Mouse (Mus musculus) stomach, embryonic 15.5 days (tissue): ENCODE data around the gene Rbm19. TPM values are rescaled to one million over a fixed set of nuclear protein-coding genes. Genes with fewer than 3 reads are reported as not detected.

Experiments
- ATAC-seq: fragments of 200-750 bp; cut with Nextera tagmentation; 2 replicates; pipeline ENCODE4 v1.8.0; 2017; ENCODE audit warnings: low read depth, moderate number of reproducible peaks, moderate TSS enrichment; ENCODE audit not compliant: insufficient read depth, low FRiP score
- H3K27ac ChIP-seq: fragments of 300-500 bp; sonication (generic); 2 replicates; pipeline ENCODE4 v1.5.1; 2015; ENCODE audit warnings: mild to moderate bottlenecking, inconsistent platforms
- H3K27me3 ChIP-seq: fragments of 300-500 bp; sonication (generic); replicated peaks from 2 replicates; pipeline ENCODE4 v1.6.1; 2015; ENCODE audit warnings: inconsistent platforms
- H3K36me3 ChIP-seq: fragments of 300-500 bp; sonication (generic); 2 replicates; pipeline ENCODE4 v1.6.1; 2015; ENCODE audit warnings: inconsistent platforms
- H3K4me1 ChIP-seq: fragments of 300-500 bp; sonication (generic); 2 replicates; pipeline ENCODE4 v1.6.1; 2015; ENCODE audit warnings: inconsistent platforms
- H3K4me2 ChIP-seq: fragments of 300-500 bp; sonication (generic); 2 replicates; pipeline ENCODE4 v1.6.1; 2015; ENCODE audit warnings: mild to moderate bottlenecking, inconsistent platforms
- H3K4me3 ChIP-seq: fragments of 300-500 bp; sonication (generic); replicated peaks from 2 replicates; pipeline ENCODE4 v1.5.1; 2015; ENCODE audit warnings: inconsistent platforms
- H3K9ac ChIP-seq: fragments of 300-500 bp; sonication (generic); 2 replicates; pipeline ENCODE4 v1.6.1; 2015; ENCODE audit warnings: inconsistent platforms
- H3K9me3 ChIP-seq: fragments of 300-500 bp; sonication (generic); 2 replicates; pipeline ENCODE4 v1.6.1; 2016; ENCODE audit warnings: inconsistent platforms
- WGBS: fragments of 180-500 bp; shearing (Covaris S2); methylation state at CpG from one replicate; pipeline ENCODE4 v1.1.7; 2015; 5-methylcytosine and 5-hydroxymethylcytosine counted together
- polyA plus RNA-seq: library from polyadenylated mRNA; unstranded; fragments of >200 nt; fragmentation: Nextera tagmentation; extraction: Ambion mirVana; gene quantifications from 2 replicates; pipeline ENCODE4 v1.2.1, GENCODE M21; 2015

The Rbm19 gene
- polyA plus RNA-seq, 1 experiment from 2014 or later, result 23.0 TPM

DNA sequence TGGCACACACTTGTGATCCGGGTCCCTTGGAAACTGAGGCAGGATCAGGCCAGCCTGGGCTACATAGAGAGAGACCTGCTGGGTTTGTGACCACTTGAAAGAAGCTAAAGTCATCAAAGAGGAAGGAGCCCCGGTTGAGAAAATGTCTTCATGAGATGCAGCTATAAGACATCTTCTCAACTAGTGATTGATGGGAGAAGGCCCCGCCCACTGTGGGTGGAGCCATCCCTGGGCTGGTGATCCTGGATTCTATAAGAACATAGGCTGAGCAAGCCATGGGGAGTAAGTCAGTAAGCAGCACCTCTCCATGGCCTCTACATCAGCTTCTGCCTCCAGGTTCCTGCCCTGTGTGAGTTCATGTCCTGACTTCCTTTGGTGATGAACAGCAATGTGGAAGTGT is 98.2 kb downstream of the Rbm19 start:
- no peak for ATAC-seq
- H3K9me3 ChIP-seq, result no peaks in the 10 kb centered on the region
- WGBS, result 69% methylated on average over 3 of the region's 3 CpGs

DNA sequence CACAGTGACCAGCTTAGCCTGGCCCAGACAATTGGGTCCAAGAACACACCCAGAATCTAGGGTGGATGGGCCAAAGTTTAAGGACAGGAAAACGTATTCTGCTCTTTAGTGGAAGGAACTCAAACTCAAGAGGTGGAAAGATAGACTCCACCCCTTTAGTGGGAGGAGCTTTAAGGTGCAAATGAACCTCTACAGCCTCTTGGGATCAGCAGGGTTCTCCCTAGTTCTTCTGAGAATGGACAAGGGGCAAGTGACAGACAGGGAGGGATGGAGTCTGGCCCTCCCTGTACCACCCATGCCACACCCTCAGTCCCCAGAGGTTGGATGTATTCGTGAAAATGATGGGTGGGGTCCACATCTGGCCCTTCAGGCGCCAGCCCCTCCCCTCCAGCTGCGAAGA is 105.0 kb downstream of the Rbm19 start:
- ATAC-seq, result no peak
- no peaks in the 10 kb centered on the region; the same call in 1 of the 2 replicates for H3K27me3 ChIP-seq
- H3K9me3 ChIP-seq, result no peaks in the 10 kb centered on the region
- H3K4me1 ChIP-seq, result no peaks in the 10 kb centered on the region
- no peak overlapping the region for H3K4me2 ChIP-seq
- 21% methylated on average over 4 of the region's 4 CpGs for WGBS
- no peak overlapping the region for H3K4me3 ChIP-seq
- H3K36me3 ChIP-seq, result no peaks in the 10 kb centered on the region
- H3K27ac ChIP-seq, result no peak overlapping the region
- H3K9ac ChIP-seq, result no peak overlapping the region

More for the DNA sequence above, 98.2 kb downstream of the Rbm19 start:
- H3K27ac ChIP-seq, result no peak overlapping the region
- no peak overlapping the region for H3K4me3 ChIP-seq
- H3K4me1 ChIP-seq, result peaks cover 5% of the 10 kb centered on the region; the same call in 1 of the 2 replicates
- H3K9ac ChIP-seq, result no peak overlapping the region
- H3K27me3 ChIP-seq, result peaks cover 8% of the 10 kb centered on the region; the same call in 1 of the 2 replicates
- H3K36me3 ChIP-seq, result no peaks in the 10 kb centered on the region
- no peak overlapping the region for H3K4me2 ChIP-seq

GRCm38 (mm10) chr5:120225383-120225782 is 109.1 kb downstream of the Rbm19 start:
- Histone ChIP-seq H3K9ac (no peak overlapping the region), H3K9me3 (no peaks in the 10 kb centered on the region), H3K27ac (no peak overlapping the region), H3K4me2 (no peak overlapping the region), H3K36me3 (no peaks in the 10 kb centered on the region), H3K4me3 (no peak overlapping the region), H3K4me1 (0 out of 2 replicates have a peak, but pooled peaks cover 2% of the 10 kb centered on the region), H3K27me3 (no peaks in the 10 kb centered on the region; the same call in 1 of the 2 replicates)
- ATAC-seq, result no peak
- WGBS, result 42% methylated on average over 14 of the region's 14 CpGs

GRCm38 (mm10) chr5:120228613-120229409 is 112.5 kb downstream of the Rbm19 start:
- peak overlapping the region; percentile 19; the same call in 1 of the 2 replicates for H3K4me2 ChIP-seq
- peak; percentile 91 for ATAC-seq
- peak overlapping the region; percentile 22; the same call in 1 of the 2 replicates for H3K27ac ChIP-seq
- 0 out of 2 replicates have a peak, but pooled peaks cover 2% of the 10 kb centered on the region for H3K4me1 ChIP-seq
- no peaks in the 10 kb centered on the region for H3K36me3 ChIP-seq
- no peak overlapping the region for H3K4me3 ChIP-seq
- H3K9ac ChIP-seq, result no peak overlapping the region
- no peaks in the 10 kb centered on the region for H3K27me3 ChIP-seq
- 29% methylated on average over 20 of the region's 20 CpGs for WGBS
- H3K9me3 ChIP-seq, result no peaks in the 10 kb centered on the region

GRCm38 (mm10) chr5:120231435-120232147 is 115.3 kb downstream of the Rbm19 start:
- H3K4me2 ChIP-seq, result peak overlapping the region; percentile 32; the same call in 1 of the 2 replicates
- no peak overlapping the region for H3K9ac ChIP-seq
- H3K4me3 ChIP-seq, result no peak overlapping the region
- ATAC-seq, result no peak
- no peak overlapping the region for H3K27ac ChIP-seq
- no peaks in the 10 kb centered on the region for H3K27me3 ChIP-seq
- 6% methylated on average over 25 of the region's 25 CpGs for WGBS
- H3K36me3 ChIP-seq, result no peaks in the 10 kb centered on the region
- H3K9me3 ChIP-seq, result no peaks in the 10 kb centered on the region
- 0 out of 2 replicates have a peak, but pooled peaks cover 2% of the 10 kb centered on the region for H3K4me1 ChIP-seq

DNA sequence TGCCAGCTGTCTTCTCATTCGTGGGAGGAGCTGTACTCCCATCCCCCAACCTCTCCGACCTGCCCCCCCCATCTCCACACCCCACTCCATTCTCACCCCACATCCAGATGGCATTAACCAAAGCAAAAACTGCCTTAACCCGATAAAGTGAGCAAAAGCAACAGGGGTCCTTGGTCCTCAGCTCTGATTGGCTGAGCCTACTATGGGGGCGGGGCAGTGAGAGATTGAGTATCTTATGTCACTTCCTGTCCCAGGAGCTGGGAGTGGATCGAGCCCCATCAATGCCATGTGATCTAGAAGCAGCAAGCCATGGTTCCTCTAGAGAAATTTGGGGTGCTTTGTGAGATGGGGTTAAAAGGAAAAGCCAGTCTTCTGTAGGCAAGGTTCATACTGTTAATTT is 118.9 kb downstream of the Rbm19 start:
- no peak for ATAC-seq
- H3K27ac ChIP-seq, result no peak overlapping the region
- 56% methylated on average over 5 of the region's 5 CpGs for WGBS

DNA sequence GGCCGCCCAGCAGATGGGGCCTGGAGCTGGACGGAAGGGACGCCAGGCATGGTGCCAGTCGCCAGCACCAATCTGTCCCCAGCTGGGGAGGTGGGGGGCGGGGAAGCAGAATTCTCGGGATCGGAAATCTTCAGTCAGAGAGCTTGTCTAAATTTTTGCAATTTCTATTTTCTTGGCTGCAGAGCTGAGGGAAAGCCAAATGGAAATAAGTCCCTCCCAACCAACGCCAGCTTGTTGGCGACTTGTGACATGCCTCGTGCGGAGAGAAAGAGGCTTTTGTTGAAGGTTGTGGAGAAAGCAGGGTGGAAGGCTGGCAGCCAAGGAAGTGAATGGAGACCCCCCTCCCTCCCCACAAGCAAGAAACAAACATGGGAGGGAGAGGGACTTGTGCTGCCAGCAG is 119.3 kb downstream of the Rbm19 start:
- Histone ChIP-seq H3K36me3 (no peaks in the 10 kb centered on the region), H3K4me2 (no peak overlapping the region), H3K27ac (no peak overlapping the region), H3K9ac (no peak overlapping the region), H3K4me3 (no peak overlapping the region), H3K4me1 (no peaks in the 10 kb centered on the region), H3K27me3 (no peaks in the 10 kb centered on the region), H3K9me3 (no peaks in the 10 kb centered on the region)
- ATAC-seq, result no peak
- WGBS, result 71% methylated on average over 11 of the region's 11 CpGs

More for the DNA sequence above, 118.9 kb downstream of the Rbm19 start:
- Histone ChIP-seq H3K36me3 (no peaks in the 10 kb centered on the region), H3K4me1 (no peaks in the 10 kb centered on the region), H3K4me3 (no peak overlapping the region), H3K9ac (no peak overlapping the region), H3K9me3 (no peaks in the 10 kb centered on the region), H3K27me3 (no peaks in the 10 kb centered on the region), H3K4me2 (no peak overlapping the region)

DNA sequence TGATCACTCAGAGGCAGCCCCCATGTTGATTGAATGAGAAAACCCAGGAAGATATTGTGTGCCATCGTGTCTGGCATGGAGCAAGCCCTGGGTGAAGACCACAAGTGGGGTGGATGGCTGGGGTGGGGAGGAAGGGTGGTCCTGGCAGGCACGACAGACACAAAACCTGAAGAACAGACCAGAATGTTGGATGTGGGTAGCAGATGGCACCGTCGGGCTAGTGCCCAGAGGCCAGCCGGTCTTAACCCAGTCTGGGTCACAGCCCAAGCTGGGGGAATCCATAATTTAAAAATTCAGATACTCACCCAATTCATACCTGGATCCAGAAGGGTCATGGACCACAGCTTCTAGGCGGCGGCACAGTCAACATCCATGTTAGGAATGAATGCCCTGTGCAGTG is 123.8 kb downstream of the Rbm19 start:
- Histone ChIP-seq H3K36me3 (no peaks in the 10 kb centered on the region), H3K9ac (no peak overlapping the region), H3K4me2 (no peak overlapping the region), H3K27me3 (peaks cover 7% of the 10 kb centered on the region; the same call in 1 of the 2 replicates), H3K9me3 (no peaks in the 10 kb centered on the region), H3K4me1 (no peaks in the 10 kb centered on the region), H3K4me3 (no peak overlapping the region), H3K27ac (no peak overlapping the region)
- ATAC-seq, result no peak
- 88% methylated on average over 7 of the region's 7 CpGs for WGBS

GRCm38 (mm10) chr5:120245336-120245735 is 129.1 kb downstream of the Rbm19 start:
- H3K9me3 ChIP-seq, result no peaks in the 10 kb centered on the region
- no peak overlapping the region for H3K4me3 ChIP-seq
- WGBS, result 51% methylated on average over 5 of the region's 5 CpGs
- no peaks in the 10 kb centered on the region for H3K4me1 ChIP-seq
- H3K9ac ChIP-seq, result no peak overlapping the region
- H3K4me2 ChIP-seq, result no peak overlapping the region
- no peaks in the 10 kb centered on the region for H3K36me3 ChIP-seq
- ATAC-seq, result no peak
- peaks cover 13% of the 10 kb centered on the region; the same call in 1 of the 2 replicates for H3K27me3 ChIP-seq
- no peak overlapping the region for H3K27ac ChIP-seq
